Mouse (Mus musculus) heart, postnatal 0 days (tissue): ENCODE data around the gene Sox13. TPM values are rescaled to one million over a fixed set of nuclear protein-coding genes. Genes with fewer than 3 reads are reported as not detected.

Experiments used
- ATAC-seq: fragments of 200-750 bp; cut with Nextera tagmentation; 2 replicates; pipeline ENCODE4 v1.8.0; 2017; ENCODE audit warnings: low read depth, moderate number of reproducible peaks, moderate library complexity; ENCODE audit not compliant: insufficient read depth
- DNase-seq: peaks from one replicate; pipeline ENCODE4 v3.0.0-alpha.2; 2016; ENCODE audit warnings: low spot score
- H3K27ac ChIP-seq: fragments of 300-500 bp; sonication (generic); 2 replicates; pipeline ENCODE4 v1.5.1; 2014; ENCODE audit warnings: low read depth, mild to moderate bottlenecking
- H3K27me3 ChIP-seq: fragments of 300-500 bp; sonication (generic); 2 replicates; pipeline ENCODE4 v1.6.1; 2014; ENCODE audit warnings: low read length, mixed read lengths; ENCODE audit not compliant: control insufficient read depth, insufficient read depth
- H3K36me3 ChIP-seq: fragments of 300-500 bp; sonication (generic); replicated peaks from 2 replicates; pipeline ENCODE4 v1.6.1; 2014; ENCODE audit warnings: low read length, mixed read lengths; ENCODE audit not compliant: control insufficient read depth, insufficient read depth
- H3K4me1 ChIP-seq: fragments of 300-500 bp; sonication (generic); 2 replicates; pipeline ENCODE4 v1.6.1; 2014; ENCODE audit warnings: antibody characterized with exemption; ENCODE audit not compliant: control insufficient read depth, insufficient read depth
- H3K4me2 ChIP-seq: fragments of 300-500 bp; sonication (generic); 2 replicates; pipeline ENCODE4 v1.6.1; 2014; ENCODE audit warnings: low read depth, mild to moderate bottlenecking, low read length, moderate library complexity
- H3K4me3 ChIP-seq: fragments of 300-500 bp; sonication (generic); 2 replicates; pipeline ENCODE4 v1.5.1; 2014; ENCODE audit warnings: low read depth, low read length
- H3K9ac ChIP-seq: fragments of 300-500 bp; sonication (generic); replicated peaks from 2 replicates; pipeline ENCODE4 v1.6.1; 2014; ENCODE audit warnings: low read depth, low read length, mixed read lengths
- H3K9me3 ChIP-seq: fragments of 300-500 bp; sonication (generic); replicated peaks from 2 replicates; pipeline ENCODE4 v1.6.1; 2016; ENCODE audit warnings: low read length; ENCODE audit not compliant: control insufficient read depth
- CTCF ChIP-seq: IDR thresholded peaks from 2 replicates; pipeline ENCODE4 v1.5.1; 2016; ENCODE audit warnings: antibody characterized with exemption, control low read depth, low read depth
- EP300 ChIP-seq: IDR thresholded peaks from 2 replicates; pipeline ENCODE4 v1.6.1; 2016; ENCODE audit warnings: antibody characterized with exemption, low read depth
- WGBS: fragments of 180-500 bp; shearing (Covaris S2); extraction: QIAGEN DNeasy Blood & Tissue Kit; methylation state at CpG from one replicate; pipeline ENCODE4 v1.1.7; 2014; 5-methylcytosine and 5-hydroxymethylcytosine counted together
- polyA plus RNA-seq: library from polyadenylated mRNA; unstranded; fragments of >200 nt; fragmentation: Nextera tagmentation; extraction: Ambion mirVana; gene quantifications from 2 replicates; pipeline ENCODE4 v1.2.1, GENCODE M21; 2015
- total RNA-seq: library from RNA; depleted of rRNA; stranded (reverse); fragments of >200 nt; gene quantifications from 2 replicates; pipeline ENCODE4 v1.2.3, GENCODE M21; 2014; ENCODE audit warnings: low replicate concordance

Sox13 gene
- total and polyA plus RNA-seq, 2 experiments from 2014 or later: 3.3 to 8.5 TPM

GRCm38 (mm10) chr1:133400014-133400725, 24.0 kb downstream of the Sox13 start:
- Histone ChIP-seq H3K4me3 (no peak overlapping the region), H3K9ac (no peak overlapping the region), H3K27ac (peak overlapping the region; percentile 43; the same call in 1 of the 2 replicates), H3K27me3 (no peaks in the 10 kb centered on the region), H3K9me3 (no peaks in the 10 kb centered on the region), H3K4me2 (no peak overlapping the region), H3K36me3 (no peaks in the 10 kb centered on the region), H3K4me1 (peaks cover 11% of the 10 kb centered on the region)
- DNase-seq (no peak), ATAC-seq (no peak)
- 59% methylated on average over 13 of the region's 13 CpGs for WGBS
- TF ChIP-seq EP300: no peak
- TF ChIP-seq CTCF: no peak

- peak overlapping the region; percentile 75 for H3K27ac ChIP-seq
- H3K4me3 ChIP-seq: no peak overlapping the region
- no peaks in the 10 kb centered on the region for H3K9me3 ChIP-seq
- H3K36me3 ChIP-seq: 0 out of 2 replicates have a peak, but pooled peaks cover 4% of the 10 kb centered on the region
- WGBS: 27% methylated on average over 17 of the region's 17 CpGs
- DNase-seq (peak; percentile 68), ATAC-seq (peak; percentile 83)
- H3K4me2 ChIP-seq: peak overlapping the region; percentile 21; the same call in 1 of the 2 replicates
- H3K27me3 ChIP-seq: no peaks in the 10 kb centered on the region
- H3K9ac ChIP-seq: peak overlapping the region; percentile 45
- H3K4me1 ChIP-seq: peaks cover 11% of the 10 kb centered on the region
- TF ChIP-seq CTCF (no peak), EP300 (0 out of 2 replicates have a peak, but pooled peaks have one; percentile 26)
Measured at GRCm38 (mm10) chr1:133397483-133398237, 26.5 kb downstream of the Sox13 start.

- WGBS: 71% methylated on average over 5 of the region's 5 CpGs
- no peaks in the 10 kb centered on the region for H3K9me3 ChIP-seq
- no peak for ATAC-seq
- peak overlapping the region; percentile 10; the same call in 1 of the 2 replicates for H3K9ac ChIP-seq
- TF ChIP-seq EP300: no peak
- TF ChIP-seq CTCF: no peak
- no peaks in the 10 kb centered on the region for H3K27me3 ChIP-seq
- H3K36me3 ChIP-seq: 0 out of 2 replicates have a peak, but pooled peaks cover 8% of the 10 kb centered on the region
- peaks cover 11% of the 10 kb centered on the region for H3K4me1 ChIP-seq
- peak overlapping the region; percentile 75 for H3K27ac ChIP-seq
- no peak overlapping the region for H3K4me3 ChIP-seq
- 0 out of 2 replicates have a peak overlapping the region, but pooled peaks have one; percentile 21 for H3K4me2 ChIP-seq
- no peak for DNase-seq
Measured at GRCm38 (mm10) chr1:133397094-133397482, 27.1 kb downstream of the Sox13 start.

GRCm38 (mm10) chr1:133396693-133397092, 27.5 kb downstream of the Sox13 start:
- Histone ChIP-seq H3K36me3 (peaks cover 12% of the 10 kb centered on the region), H3K27me3 (no peaks in the 10 kb centered on the region), H3K4me2 (no peak overlapping the region), H3K27ac (0 out of 2 replicates have a peak overlapping the region, but pooled peaks have one; percentile 75), H3K4me1 (peaks cover 11% of the 10 kb centered on the region), H3K9ac (no peak overlapping the region), H3K9me3 (no peaks in the 10 kb centered on the region), H3K4me3 (no peak overlapping the region)
- ATAC-seq (no peak), DNase-seq (no peak)
- 83% methylated on average over 5 of the region's 5 CpGs for WGBS
- TF ChIP-seq EP300: no peak
- TF ChIP-seq CTCF: no peak

GRCm38 (mm10) chr1:133394702-133395101, 29.5 kb downstream of the Sox13 start:
- no peak overlapping the region for H3K4me3 ChIP-seq
- TF ChIP-seq EP300 (no peak), CTCF (no peak)
- no peaks in the 10 kb centered on the region for H3K27me3 ChIP-seq
- H3K4me2 ChIP-seq: no peak overlapping the region
- ATAC-seq (no peak), DNase-seq (no peak)
- WGBS: 67% methylated on average over 4 of the region's 4 CpGs
- H3K36me3 ChIP-seq: peaks cover 25% of the 10 kb centered on the region
- no peak overlapping the region for H3K9ac ChIP-seq
- no peaks in the 10 kb centered on the region for H3K9me3 ChIP-seq
- peaks cover 4% of the 10 kb centered on the region; the same call in 1 of the 2 replicates for H3K4me1 ChIP-seq
- no peak overlapping the region for H3K27ac ChIP-seq
